Mouse (Mus musculus) right cerebral cortex, postnatal 4 days (tissue): Measurements from ENCODE around the gene Gm8094.
"Not testable (repeated sequence)": the region's sequence is repeated elsewhere in the genome, so short reads cannot be mapped to it uniquely, and the experiment has no call there.

ENCODE experiments used
- DNase-seq: peaks from one replicate; pipeline ENCODE4 v3.0.0-alpha.2; 2022

Gm8094 gene

GRCm38 (mm10) chr14:43076543-43076942 is at the start of gene Gm8094:
Gm8094 (minus strand) TSS chr14:43076643.
- not testable (repeated sequence) for DNase-seq

DNA sequence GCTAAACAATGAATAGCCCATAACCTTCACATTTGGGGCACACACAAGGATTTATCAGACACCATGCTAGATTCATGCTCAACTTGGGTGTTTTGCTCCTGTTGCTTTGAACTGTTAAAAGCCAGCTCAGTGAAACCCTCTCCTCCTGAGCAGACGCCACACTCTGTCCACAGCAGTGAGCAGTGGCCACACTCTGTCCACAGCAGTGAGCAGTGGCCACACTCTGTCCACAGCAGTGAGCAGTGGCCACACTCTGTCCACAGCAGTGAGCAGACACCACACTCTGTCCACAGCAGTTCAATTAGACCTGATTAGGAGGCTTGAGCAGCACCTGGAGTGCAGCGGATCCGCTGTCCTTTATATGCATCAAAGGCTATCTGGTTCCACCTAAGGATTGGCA is 43.2 kb upstream of the Gm8094 start:
- DNase-seq, result not testable (repeated sequence)

DNA sequence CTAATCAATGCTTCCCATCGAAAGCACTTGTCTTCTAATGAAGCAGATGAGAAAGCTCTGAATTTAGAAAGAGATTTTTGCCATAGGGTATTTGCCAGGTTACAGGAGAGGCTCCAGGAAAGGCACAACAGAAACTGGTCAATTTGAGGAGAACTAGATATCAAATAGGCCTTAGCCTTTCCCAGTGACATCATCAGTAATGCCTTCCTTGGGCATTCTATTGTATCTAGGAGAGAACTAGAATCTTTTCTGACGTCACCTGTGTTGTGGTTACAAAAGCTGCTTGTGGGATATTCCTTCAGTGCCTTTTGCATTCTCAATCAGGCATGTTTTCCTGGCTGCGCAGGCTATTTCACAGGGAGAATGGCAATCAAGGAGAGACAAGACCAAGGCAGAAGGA is 23.9 kb upstream of the Gm8094 start, which contains the start of gene Gm8104:
Gene Gm8104 (plus strand): TSS at position 301 of the 400 bp plus-strand sequence.
- not testable (repeated sequence) for DNase-seq

DNA sequence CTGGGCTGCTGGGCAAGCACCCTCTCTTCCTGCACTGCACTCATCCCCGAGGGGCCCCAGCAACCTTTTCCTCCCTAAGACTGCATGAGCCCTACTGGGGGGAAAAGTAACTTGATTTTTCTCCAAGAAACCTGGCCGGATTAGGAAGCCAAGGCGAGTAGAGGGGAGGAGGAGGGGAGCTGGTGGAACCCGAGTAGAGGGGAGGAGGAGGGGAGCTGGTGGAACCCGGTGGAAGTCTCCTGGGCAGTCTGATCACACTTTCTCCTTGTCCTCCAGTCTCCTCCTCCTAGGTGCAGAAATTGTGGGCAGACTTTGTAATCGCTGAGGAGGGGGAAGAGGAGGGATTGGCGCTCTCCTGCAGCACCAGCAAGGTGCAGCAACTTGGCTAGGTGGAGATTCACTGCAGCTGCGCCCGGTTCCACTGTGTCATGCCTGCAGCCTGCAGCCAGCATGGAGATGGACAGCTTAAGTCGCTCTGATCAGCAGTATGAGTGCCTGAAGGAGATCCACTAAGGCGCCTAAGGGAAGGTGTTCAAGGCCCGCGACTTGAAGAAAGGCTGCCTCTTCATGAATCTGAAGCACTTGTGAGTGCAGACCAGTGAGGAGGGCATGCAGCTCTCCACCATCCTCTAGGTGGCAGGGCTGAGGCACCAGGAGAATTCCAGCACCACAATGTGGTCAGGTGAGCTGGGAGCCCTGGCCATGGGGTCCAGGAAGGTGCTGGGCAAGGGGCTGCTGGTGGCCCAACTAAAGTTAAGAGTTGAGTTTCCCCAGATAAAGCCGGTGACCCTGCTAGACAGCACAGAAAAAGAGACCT is 12.9 kb upstream of the Gm8094 start:
- DNase-seq, result not testable (repeated sequence)

GRCm38 (mm10) chr14:43084936-43085730 is 8.7 kb upstream of the Gm8094 start:
- not testable (repeated sequence) for DNase-seq

DNA sequence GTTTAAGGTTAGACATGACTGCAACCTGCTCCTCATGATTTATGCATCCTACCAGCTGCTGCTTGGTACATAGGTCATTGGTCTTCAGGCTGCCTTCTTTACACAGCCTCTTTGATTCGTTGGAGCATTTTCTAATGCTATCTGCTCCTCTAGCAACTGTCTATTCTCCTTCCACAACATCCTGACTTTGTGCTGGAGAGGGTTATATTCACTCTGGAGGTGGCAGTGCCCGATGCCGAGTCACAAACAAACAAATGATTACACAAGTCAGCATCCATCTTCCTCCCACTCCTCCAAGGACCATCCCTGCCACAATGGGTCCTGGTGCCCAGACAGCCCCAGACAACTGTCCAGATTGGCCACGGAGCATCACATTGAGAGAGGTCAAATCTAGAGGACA is 16.3 kb downstream of the Gm8094 start:
- DNase-seq, result not testable (repeated sequence)

DNA sequence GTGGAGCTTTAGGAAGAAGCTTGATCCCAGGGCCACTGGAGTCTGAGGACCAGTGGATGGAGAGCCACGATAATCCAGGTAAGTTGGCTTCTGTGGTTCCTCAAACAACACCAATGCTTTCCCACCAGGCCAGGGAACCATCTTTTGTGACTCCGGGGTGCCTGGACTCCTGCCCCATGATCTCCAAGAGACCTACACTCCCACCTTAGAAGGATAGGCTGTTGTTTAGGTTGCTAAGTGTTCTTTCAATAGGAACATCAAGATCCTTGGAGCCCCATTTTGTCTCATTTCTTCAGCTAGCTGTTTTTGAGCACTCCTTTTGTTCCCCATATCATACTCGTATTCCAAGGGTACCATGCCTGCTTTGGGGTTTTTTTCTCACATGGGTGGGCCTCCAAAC is 18.4 kb downstream of the Gm8094 start:
- not testable (repeated sequence) for DNase-seq
